Mouse (Mus musculus) large intestine, adult 2 months (tissue): ENCODE measurements around the gene Ankar. TPM values are rescaled to one million over a fixed set of nuclear protein-coding genes. Genes with fewer than 3 reads are reported as not detected.

Source experiments
- DNase-seq: peaks from one replicate; pipeline ENCODE4 v3.0.0-alpha.2; 2012; ENCODE audit warnings: low read depth, low spot score
- WGBS: fragments of 180-500 bp; shearing (Covaris S2); methylation state at CpG from one replicate; pipeline ENCODE4 v1.1.7; 2018; 5-methylcytosine and 5-hydroxymethylcytosine counted together
- polyA plus RNA-seq: library from polyadenylated mRNA; depleted of rRNA; stranded (reverse); fragments of >200 nt; gene quantifications from 2 replicates; pipeline ENCODE4 v1.2.3, GENCODE M21; 2012; rRNA removed

Ankar gene
- polyA plus RNA-seq, result not detected in 2 replicates

GRCm38 (mm10) chr1:72700479-72700878 lies at the start of gene Ankar:
Gene Ankar (minus strand): TSS chr1:72700579.
- no peak for DNase-seq
- WGBS, result 80% methylated on average over 11 of the region's 11 CpGs

GRCm38 (mm10) chr1:72746382-72746781 lies 46.0 kb upstream of the Ankar start:
- WGBS, result 60% methylated on average over 7 of the region's 7 CpGs
- DNase-seq, result no peak

- WGBS, result 68% methylated on average over 8 of the region's 8 CpGs
- DNase-seq, result no peak
Measured at GRCm38 (mm10) chr1:72744816-72745506, 44.6 kb upstream of the Ankar start.

- DNase-seq, result no peak
- WGBS, result 81% methylated on average over 5 of the region's 5 CpGs
Measured at GRCm38 (mm10) chr1:72741406-72741805, 41.0 kb upstream of the Ankar start.

GRCm38 (mm10) chr1:72739681-72740063 lies 39.3 kb upstream of the Ankar start:
- WGBS, result 70% methylated on average over 10 of the region's 10 CpGs
- no peak for DNase-seq

- 70% methylated on average over 15 of the region's 15 CpGs for WGBS
- no peak for DNase-seq
Measured at GRCm38 (mm10) chr1:72738946-72739680, 38.7 kb upstream of the Ankar start.

- 51% methylated on average over 13 of the region's 13 CpGs for WGBS
- no peak for DNase-seq
Measured at GRCm38 (mm10) chr1:72736397-72737125, 36.2 kb upstream of the Ankar start.

- DNase-seq, result no peak
- WGBS, result 89% methylated on average over 9 of the region's 9 CpGs
Measured at GRCm38 (mm10) chr1:72733191-72733691, 32.9 kb upstream of the Ankar start.

GRCm38 (mm10) chr1:72730126-72730525 lies 29.7 kb upstream of the Ankar start:
- no peak for DNase-seq
- 76% methylated on average over 10 of the region's 10 CpGs for WGBS

- 40% methylated on average over 4 of the region's 4 CpGs for WGBS
- DNase-seq, result no peak
Measured at GRCm38 (mm10) chr1:72728781-72729180, 28.4 kb upstream of the Ankar start.

GRCm38 (mm10) chr1:72725941-72726340 lies 25.6 kb upstream of the Ankar start:
- DNase-seq, result no peak
- 86% methylated on average over 13 of the region's 13 CpGs for WGBS

- 72% methylated on average over 2 of the region's 2 CpGs for WGBS
Measured at GRCm38 (mm10) chr1:72724354-72724753, 24.0 kb upstream of the Ankar start.

GRCm38 (mm10) chr1:72722646-72723045 lies 22.3 kb upstream of the Ankar start:
- no peak for DNase-seq
- 56% methylated on average over 8 of the region's 8 CpGs for WGBS

More at GRCm38 (mm10) chr1:72724354-72724753, 24.0 kb upstream of the Ankar start:
- no peak for DNase-seq

- 81% methylated on average over 6 of the region's 6 CpGs for WGBS
Measured at GRCm38 (mm10) chr1:72720115-72720725, 19.8 kb upstream of the Ankar start.

GRCm38 (mm10) chr1:72718846-72719245 lies 18.5 kb upstream of the Ankar start:
- DNase-seq, result peak; percentile 32
- 26% methylated on average over 5 of the region's 5 CpGs for WGBS

More at GRCm38 (mm10) chr1:72720115-72720725, 19.8 kb upstream of the Ankar start:
- DNase-seq, result no peak

- DNase-seq, result no peak
- WGBS, result 82% methylated on average over 7 of the region's 7 CpGs
Measured at GRCm38 (mm10) chr1:72717540-72717939, 17.2 kb upstream of the Ankar start.

GRCm38 (mm10) chr1:72716926-72717325 lies 16.5 kb upstream of the Ankar start:
- peak; percentile 36 for DNase-seq
- 2% methylated on average over 5 of the region's 5 CpGs for WGBS

- no peak for DNase-seq
- WGBS, result 60% methylated on average over 2 of the region's 2 CpGs
Measured at GRCm38 (mm10) chr1:72716421-72716820, 16.0 kb upstream of the Ankar start.

GRCm38 (mm10) chr1:72715593-72716361 lies 15.4 kb upstream of the Ankar start:
- 74% methylated on average over 3 of the region's 3 CpGs for WGBS
- no peak for DNase-seq
